Mouse (Mus musculus) limb, embryonic 14.5 days (tissue): Measurements from ENCODE around the gene Fzd1. TPM values are rescaled to one million over a fixed set of nuclear protein-coding genes. Genes with fewer than 3 reads are reported as not detected.

ENCODE experiments used
- ATAC-seq: fragments of 200-750 bp; cut with Nextera tagmentation; 2 replicates; pipeline ENCODE4 v1.8.0; 2017; ENCODE audit warnings: low read depth, moderate number of reproducible peaks, moderate TSS enrichment; ENCODE audit not compliant: low FRiP score
- DNase-seq: peaks from one replicate; pipeline ENCODE4 v3.0.0-alpha.2; 2015; ENCODE audit warnings: low spot score
- H3K27ac ChIP-seq: fragments of 300-500 bp; sonication (generic); replicated peaks from 2 replicates; pipeline ENCODE4 v1.5.1; 2014; ENCODE audit warnings: low read depth, mild to moderate bottlenecking, low read length, moderate library complexity, mixed read lengths
- H3K27me3 ChIP-seq: fragments of 300-500 bp; sonication (generic); 2 replicates; pipeline ENCODE4 v1.6.1; 2014; ENCODE audit warnings: low read length, mixed read lengths; ENCODE audit not compliant: control insufficient read depth, insufficient read depth
- H3K36me3 ChIP-seq: fragments of 300-500 bp; sonication (generic); 2 replicates; pipeline ENCODE4 v1.6.1; 2014; ENCODE audit warnings: mild to moderate bottlenecking, low read length, moderate library complexity, mixed read lengths; ENCODE audit not compliant: control insufficient read depth, insufficient read depth
- H3K4me1 ChIP-seq: fragments of 300-500 bp; sonication (generic); 2 replicates; pipeline ENCODE4 v1.6.1; 2014; ENCODE audit warnings: antibody characterized with exemption, low read length, mixed read lengths; ENCODE audit not compliant: control insufficient read depth, insufficient read depth
- H3K4me2 ChIP-seq: fragments of 300-500 bp; sonication (generic); replicated peaks from 2 replicates; pipeline ENCODE4 v1.6.1; 2014; ENCODE audit warnings: low read depth, mild to moderate bottlenecking, low read length, moderate library complexity; ENCODE audit not compliant: severe bottlenecking
- H3K4me3 ChIP-seq: fragments of 300-500 bp; sonication (generic); replicated peaks from 2 replicates; pipeline ENCODE4 v1.5.1; 2014; ENCODE audit warnings: low read length
- H3K9ac ChIP-seq: fragments of 300-500 bp; sonication (generic); 2 replicates; pipeline ENCODE4 v1.6.1; 2014; ENCODE audit warnings: mild to moderate bottlenecking, low read depth, low read length, moderate library complexity; ENCODE audit not compliant: severe bottlenecking
- H3K9me3 ChIP-seq: fragments of 300-500 bp; sonication (generic); 2 replicates; pipeline ENCODE4 v1.6.1; 2016; ENCODE audit warnings: low read length; ENCODE audit not compliant: control insufficient read depth
- POLR2A ChIP-seq: fragments of 200-500 bp; IDR thresholded peaks from 2 replicates; pipeline ENCODE4 v1.8.0; 2012; ENCODE audit warnings: inconsistent platforms, mild to moderate bottlenecking, moderate library complexity, borderline replicate concordance; ENCODE audit not compliant: insufficient read depth, insufficient read length; ENCODE audit errors: extremely low read depth
- WGBS: fragments of 180-500 bp; shearing (Covaris S2); extraction: QIAGEN DNeasy Blood & Tissue Kit; methylation state at CpG from one replicate; pipeline ENCODE4 v1.1.7; 2014; 5-methylcytosine and 5-hydroxymethylcytosine counted together
- polyA plus RNA-seq, 2 experiments: library from polyadenylated mRNA; depleted of rRNA in 1 of 2; stranded (reverse) in 1 of 2; unstranded in 1 of 2; fragments of >200 nt; fragmentation: Nextera tagmentation in 1 of 2; extraction: Ambion mirVana in 1 of 2; gene quantifications; 2 replicates each; pipeline versions ENCODE4 v1.2.1 to v1.2.3; 2012 to 2014

Fzd1 gene
- polyA plus RNA-seq, 2 experiments = 24.5 to 39.5 TPM

GRCm38 (mm10) chr5:4758331-4759080 is 671 bp upstream of the Fzd1 start:
- Histone ChIP-seq H3K27me3 (no peaks in the 10 kb centered on the region), H3K36me3 (no peaks in the 10 kb centered on the region), H3K4me2 (peak overlapping the region; percentile 96), H3K27ac (peak overlapping the region; percentile 97), H3K4me3 (peak overlapping the region; percentile 86), H3K9ac (peak overlapping the region; percentile 94), H3K9me3 (no peaks in the 10 kb centered on the region), H3K4me1 (peaks cover 22% of the 10 kb centered on the region)
- ATAC-seq (peak; percentile 17), DNase-seq (no peak)
- no peak for TF ChIP-seq POLR2A
- WGBS = under 1% methylated on average over 23 of the region's 23 CpGs

- Histone ChIP-seq H3K9me3 (no peaks in the 10 kb centered on the region), H3K4me2 (peak overlapping the region; percentile 96), H3K27ac (peak overlapping the region; percentile 97), H3K4me3 (peak overlapping the region; percentile 86), H3K27me3 (no peaks in the 10 kb centered on the region), H3K36me3 (no peaks in the 10 kb centered on the region), H3K4me1 (peaks cover 22% of the 10 kb centered on the region), H3K9ac (peak overlapping the region; percentile 94)
- TF ChIP-seq POLR2A = no peak
- WGBS = 2% methylated on average over 70 of the region's 80 CpGs
- peak; percentile 45 for ATAC-seq
- peak; percentile 63 for DNase-seq
These were observed 744 bp downstream of the Fzd1 start for GRCm38 (mm10) chr5:4756871-4757711.

GRCm38 (mm10) chr5:4756001-4756681 is 1.7 kb downstream of the Fzd1 start:
- peak; percentile 42 for DNase-seq
- Histone ChIP-seq H3K27me3 (no peaks in the 10 kb centered on the region), H3K9me3 (no peaks in the 10 kb centered on the region), H3K4me3 (peak overlapping the region; percentile 86), H3K4me1 (peaks cover 22% of the 10 kb centered on the region), H3K36me3 (no peaks in the 10 kb centered on the region), H3K27ac (peak overlapping the region; percentile 97), H3K9ac (peak overlapping the region; percentile 94), H3K4me2 (peak overlapping the region; percentile 96)
- no peak for ATAC-seq
- TF ChIP-seq POLR2A = no peak
- 3% methylated on average over 43 of the region's 43 CpGs for WGBS

GRCm38 (mm10) chr5:4755326-4755725 is 2.5 kb downstream of the Fzd1 start:
- 24% methylated on average over 11 of the region's 11 CpGs for WGBS
- no peak for DNase-seq

More at GRCm38 (mm10) chr5:4755326-4755725, 2.5 kb downstream of the Fzd1 start:
- H3K9me3 ChIP-seq = no peaks in the 10 kb centered on the region
- no peaks in the 10 kb centered on the region for H3K27me3 ChIP-seq
- peaks cover 22% of the 10 kb centered on the region for H3K4me1 ChIP-seq
- H3K4me2 ChIP-seq = peak overlapping the region; percentile 96
- TF ChIP-seq POLR2A = no peak
- peak overlapping the region; percentile 94 for H3K9ac ChIP-seq
- no peak for ATAC-seq
- peak overlapping the region; percentile 86 for H3K4me3 ChIP-seq
- H3K27ac ChIP-seq = no peak overlapping the region
- no peaks in the 10 kb centered on the region for H3K36me3 ChIP-seq
